Mouse (Mus musculus) liver (tissue): Measurements from ENCODE around the gene Josd2.

ENCODE experiments used
- DNase-seq: peaks from one replicate; pipeline ENCODE4 v3.0.0-alpha.2; 2020; ENCODE audit warnings: mixed read lengths

Josd2 gene

GRCm38 (mm10) chr7:44446070-44446855 is 21.5 kb upstream of the Josd2 start:
- no peak for DNase-seq

- no peak for DNase-seq
Measured at GRCm38 (mm10) chr7:44453256-44453655, 14.5 kb upstream of the Josd2 start.

GRCm38 (mm10) chr7:44456302-44456701 is 11.5 kb upstream of the Josd2 start:
- DNase-seq = peak; percentile 73

GRCm38 (mm10) chr7:44460067-44460466 is 7.7 kb upstream of the Josd2 start:
- DNase-seq = no peak

GRCm38 (mm10) chr7:44460767-44461502 is 6.8 kb upstream of the Josd2 start:
- peak; percentile 3 for DNase-seq

GRCm38 (mm10) chr7:44461503-44462217 is 6.1 kb upstream of the Josd2 start:
- DNase-seq = peak; percentile 7

DNA sequence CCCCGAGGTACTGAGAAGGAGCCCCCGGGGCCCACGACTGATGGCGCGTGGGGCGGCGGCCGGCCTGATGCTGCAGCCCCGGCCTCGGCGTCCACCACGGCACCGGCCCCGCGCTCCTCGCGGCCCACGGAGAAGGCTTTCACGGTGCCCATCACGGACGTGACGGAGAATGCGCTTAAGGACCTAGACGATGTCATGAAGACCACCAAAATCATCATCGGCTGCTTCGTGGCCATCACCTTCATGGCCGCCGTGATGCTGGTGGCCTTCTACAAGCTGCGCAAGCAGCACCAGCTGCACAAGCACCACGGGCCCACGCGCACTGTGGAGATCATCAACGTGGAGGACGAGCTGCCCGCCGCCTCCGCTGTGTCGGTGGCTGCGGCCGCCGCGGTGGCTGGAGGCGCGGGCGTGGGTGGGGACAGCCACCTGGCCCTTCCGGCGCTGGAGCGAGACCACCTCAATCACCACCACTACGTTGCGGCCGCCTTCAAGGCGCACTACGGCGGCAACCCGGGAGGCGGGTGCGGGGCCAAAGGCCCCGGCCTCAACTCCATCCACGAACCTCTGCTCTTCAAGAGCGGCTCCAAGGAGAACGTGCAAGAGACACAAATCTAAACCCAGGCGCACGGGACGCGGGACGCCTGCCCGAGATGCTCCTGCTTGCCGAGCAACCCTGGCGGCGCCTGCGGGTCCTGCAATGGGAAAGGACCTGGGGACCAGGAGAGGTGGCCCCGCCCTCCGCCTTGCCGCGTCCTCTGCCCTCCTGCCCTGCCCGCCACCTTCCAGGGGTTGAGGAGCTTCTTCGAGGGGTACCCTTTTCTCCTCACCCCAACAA is 5.3 kb upstream of the Josd2 start:
- DNase-seq = peak; percentile 69

DNA sequence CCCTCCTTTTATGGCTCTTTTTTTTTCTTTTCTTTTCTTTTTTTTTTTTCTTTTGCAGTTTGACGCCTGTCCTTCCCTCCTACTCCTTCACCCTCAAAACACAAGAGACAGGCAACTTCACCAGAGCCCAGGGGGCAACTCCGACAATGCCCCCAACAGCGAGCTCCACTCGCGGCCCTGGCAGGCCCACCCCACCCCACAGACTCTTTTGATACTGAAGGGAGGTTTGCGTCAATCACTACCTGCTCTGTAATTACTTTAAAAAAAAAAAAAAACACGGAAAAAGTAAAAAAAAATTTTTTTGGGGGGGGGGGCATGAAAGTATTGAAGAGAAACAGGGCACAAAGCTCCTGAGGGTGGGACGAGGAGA is 4.7 kb upstream of the Josd2 start:
- DNase-seq = no peak

- peak; percentile 2 for DNase-seq
Measured at GRCm38 (mm10) chr7:44463556-44464225, 4.1 kb upstream of the Josd2 start.

- DNase-seq = peak; percentile 34
Measured at GRCm38 (mm10) chr7:44464511-44464910, 3.3 kb upstream of the Josd2 start.

GRCm38 (mm10) chr7:44465111-44465510 is 2.7 kb upstream of the Josd2 start, which contains the start of gene Aspdh:
Gene Aspdh, plus strand, starts transcription at chr7:44465391.
- peak; percentile 14 for DNase-seq

- DNase-seq = peak; percentile 2
Measured at GRCm38 (mm10) chr7:44466006-44466887, 1.5 kb upstream of the Josd2 start.

GRCm38 (mm10) chr7:44466888-44467311 is 880 bp upstream of the Josd2 start:
- peak; percentile 12 for DNase-seq

DNA sequence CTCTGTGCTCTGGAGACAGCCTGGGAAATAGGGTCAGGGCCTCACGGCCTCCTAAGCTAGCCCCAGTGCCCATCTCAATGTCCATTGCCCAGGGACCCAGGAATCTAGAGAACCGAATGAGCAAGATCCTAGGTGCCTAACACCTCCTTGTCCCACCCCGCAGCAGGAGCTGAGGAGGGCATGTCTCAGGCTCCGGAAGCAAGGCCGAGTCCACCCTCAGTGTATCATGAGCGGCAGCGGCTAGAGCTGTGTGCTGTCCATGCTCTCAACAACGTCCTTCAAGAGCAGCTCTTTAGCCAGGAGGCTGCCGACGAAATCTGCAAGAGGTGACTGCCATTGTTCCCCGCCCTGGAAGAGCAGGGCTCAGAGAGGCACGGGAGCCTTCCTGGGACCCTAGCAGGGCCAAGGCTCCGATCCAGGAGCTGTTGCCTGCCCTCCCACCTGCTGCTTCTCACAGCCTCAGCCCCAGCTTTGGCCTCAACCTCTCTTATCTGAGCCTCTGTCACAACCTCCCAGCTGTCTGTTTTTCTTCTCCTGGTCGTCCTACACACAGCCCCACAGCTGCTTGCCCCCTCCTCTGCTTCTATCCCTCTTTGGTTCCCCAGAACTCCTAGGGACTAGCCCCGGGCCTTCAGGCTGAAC is 985 bp downstream of the Josd2 start:
- peak; percentile 77 for DNase-seq

GRCm38 (mm10) chr7:44469677-44470675 is 2.2 kb downstream of the Josd2 start:
- DNase-seq = peak; percentile 79

DNA sequence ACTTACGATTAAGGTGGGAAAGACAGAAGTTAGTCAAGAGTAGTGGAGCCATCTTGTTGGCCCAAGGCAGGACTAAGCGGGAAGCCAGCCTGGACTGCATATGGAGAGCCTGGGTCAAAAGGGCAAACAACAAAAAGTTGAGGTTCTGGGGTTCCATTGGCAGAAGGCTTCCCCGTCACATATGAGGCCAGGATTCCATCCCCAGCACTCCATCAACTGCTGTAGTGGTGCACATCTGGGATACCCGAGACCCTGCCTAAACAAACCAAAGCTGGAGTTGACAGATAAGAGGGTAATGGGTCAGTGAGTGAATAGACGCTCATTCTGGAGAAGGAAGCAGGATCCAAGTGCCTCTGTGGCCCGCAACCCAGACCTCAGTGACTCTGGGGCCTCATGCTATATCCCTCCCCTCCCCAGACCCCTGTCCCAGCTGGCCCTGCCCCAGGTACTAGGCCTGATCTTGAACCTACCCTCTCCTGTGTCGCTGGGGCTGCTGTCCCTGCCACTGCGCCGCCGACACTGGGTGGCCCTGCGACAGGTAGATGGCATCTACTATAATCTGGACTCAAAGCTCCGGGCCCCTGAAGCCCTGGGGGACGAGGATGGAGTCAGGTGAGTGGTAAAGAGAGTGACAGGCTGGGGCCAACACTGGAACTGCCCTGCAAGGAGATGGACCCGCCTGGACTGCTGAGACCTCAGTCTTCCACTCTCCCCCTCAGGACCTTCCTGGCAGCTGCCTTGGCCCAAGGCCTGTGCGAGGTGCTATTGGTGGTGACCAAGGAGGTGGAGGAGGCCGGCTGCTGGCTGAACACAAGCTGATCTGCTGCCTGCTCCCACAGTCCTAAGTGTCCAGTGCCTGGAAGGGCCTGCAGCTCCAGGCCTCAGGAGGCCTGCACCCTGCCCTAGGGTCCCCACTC is 3.2 kb downstream of the Josd2 start:
- no peak for DNase-seq

GRCm38 (mm10) chr7:44471880-44472557 is 4.2 kb downstream of the Josd2 start:
- no peak for DNase-seq
